ENCODE assay signal across 8 mouse cellular contexts in the genomic region with DNA sequence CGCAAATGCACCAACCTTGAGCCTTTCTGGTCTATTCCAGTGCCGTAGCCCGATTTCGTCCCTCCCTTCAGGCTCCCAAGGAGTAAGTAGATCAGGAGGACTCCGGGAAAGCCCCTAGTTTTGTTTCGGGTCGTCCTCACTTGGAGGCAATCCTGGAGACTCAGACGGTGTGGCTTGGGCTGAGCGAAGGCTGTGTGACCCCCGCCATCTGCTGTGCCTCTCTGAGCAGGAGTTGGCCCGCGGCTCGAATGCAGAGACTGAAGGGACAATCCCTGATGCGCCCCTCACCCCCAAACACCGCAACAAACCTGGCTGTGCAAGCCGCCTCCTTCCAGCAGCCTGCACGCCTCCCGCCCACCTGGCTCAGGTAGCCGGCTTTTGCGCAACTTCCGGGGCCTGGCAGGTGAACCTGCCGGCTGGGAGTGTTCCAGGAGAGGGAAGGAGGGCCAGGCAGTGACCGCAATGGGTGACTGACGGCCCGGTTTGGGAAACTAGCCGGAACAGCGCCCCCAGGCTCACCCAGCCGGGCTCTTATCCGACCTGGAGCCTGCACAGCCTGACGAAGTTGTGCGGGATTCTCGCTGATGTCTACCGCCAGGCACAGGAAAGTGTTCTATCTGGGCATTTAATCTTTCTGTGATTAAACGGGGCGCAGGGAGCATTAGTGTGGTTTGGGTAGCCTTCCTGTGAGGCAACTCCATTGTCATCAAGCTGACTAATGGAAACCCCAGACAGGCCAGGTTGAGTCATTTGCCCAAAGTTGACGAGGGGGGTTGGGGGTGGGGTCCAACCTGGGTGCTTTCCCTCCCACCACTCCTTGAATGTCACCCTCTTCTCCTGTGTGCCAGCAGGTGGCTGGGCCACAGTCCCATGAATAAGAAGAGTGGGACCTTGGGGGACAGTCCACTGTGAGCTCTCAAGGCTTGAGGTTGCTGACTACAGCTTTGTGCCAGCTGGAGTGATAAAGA. TPM values are rescaled to one million over a fixed set of nuclear protein-coding genes. Genes with fewer than 3 reads are reported as not detected.
DNase-seq lines count a peak whose midpoint lies in the region; ATAC-seq and TF ChIP-seq lines count a peak whose summit lies in the region.

No protein-coding gene starts in this region.

- no peaks in the 10 kb centered on the region for H3K9me3 ChIP-seq in heart, embryonic 16.5 days (replicated peaks; ENCODE audit: control insufficient read depth, low read length)
- no peaks in the 10 kb centered on the region for H3K9me3 ChIP-seq in limb, embryonic 10.5 days (replicated peaks)
- no peaks in the 10 kb centered on the region for H3K9me3 ChIP-seq in midbrain, embryonic 12.5 days

- 2% methylated on average over 36 of the region's 36 CpGs for WGBS in bone marrow, adult 2 months
- 14% methylated on average over 36 of the region's 36 CpGs for WGBS in heart, embryonic 16.5 days
- WGBS in limb, embryonic 10.5 days: 13% methylated on average over 36 of the region's 36 CpGs
- 5% methylated on average over 36 of the region's 36 CpGs for WGBS in midbrain, embryonic 12.5 days

- ATAC-seq in heart, embryonic 16.5 days (replicated peaks; ENCODE audit: extremely low read depth, insufficient read depth, low FRiP score): no peak
- ATAC-seq in midbrain, embryonic 12.5 days (ENCODE audit: low FRiP score, low read depth): peak; percentile 11; the same call in 1 of the 2 replicates

- peaks cover 11% of the 10 kb centered on the region for H3K27me3 ChIP-seq in heart, embryonic 16.5 days (ENCODE audit: control insufficient read depth, insufficient read depth, low read length)
- H3K27me3 ChIP-seq in limb, embryonic 10.5 days (ENCODE audit: low read depth, poor library complexity, severe bottlenecking): peaks cover 42% of the 10 kb centered on the region
- H3K27me3 ChIP-seq in midbrain, embryonic 12.5 days: 0 out of 2 replicates have a peak, but pooled peaks cover 10% of the 10 kb centered on the region

- peak; percentile 21; the same call in 1 of the 2 replicates for TF ChIP-seq CTCF in gastrocnemius, adult 2 months (IDR thresholded peaks at IDR 0.05)
- TF ChIP-seq CTCF in bone marrow, adult 2 months (IDR thresholded peaks at IDR 0.05; ENCODE audit: control insufficient read depth, insufficient read depth, low read length): no peak

- peak overlapping the region; percentile 43 for H3K9ac ChIP-seq in heart, embryonic 16.5 days (ENCODE audit: low read length)
- peak overlapping the region; percentile 63 for H3K9ac ChIP-seq in midbrain, embryonic 12.5 days (replicated peaks)

- intact Hi-C loops in gastrocnemius, adult 2 months (cut with DNase I): no loop called here
- intact Hi-C loops in left cerebral cortex, postnatal 25 days (cut with DNase I): no loop called here

- H3K36me3 ChIP-seq in heart, embryonic 16.5 days (ENCODE audit: control insufficient read depth, insufficient read depth): peaks cover 2% of the 10 kb centered on the region; the same call in 1 of the 2 replicates
- peaks cover 44% of the 10 kb centered on the region for H3K36me3 ChIP-seq in limb, embryonic 10.5 days
- H3K36me3 ChIP-seq in midbrain, embryonic 12.5 days: peaks cover 18% of the 10 kb centered on the region

- peak overlapping the region; percentile 67 for H3K27ac ChIP-seq in gastrocnemius, adult 2 months
- peak overlapping the region; percentile 67 for H3K27ac ChIP-seq in bone marrow, adult 2 months (ENCODE audit: control insufficient read depth, insufficient read depth, low read depth, low read length, poor library complexity)
- H3K27ac ChIP-seq in heart, embryonic 16.5 days (ENCODE audit: low read length): no peak overlapping the region; the same call in 1 of the 2 replicates
- peak overlapping the region; percentile 51 for H3K27ac ChIP-seq in limb, embryonic 10.5 days
- peak overlapping the region; percentile 93 for H3K27ac ChIP-seq in midbrain, embryonic 12.5 days (replicated peaks)

- peaks cover 9% of the 10 kb centered on the region; the same call in 1 of the 2 replicates for H3K4me1 ChIP-seq in bone marrow, adult 2 months (ENCODE audit: control insufficient read depth, insufficient read depth, low read length)
- peaks cover 32% of the 10 kb centered on the region for H3K4me1 ChIP-seq in heart, embryonic 16.5 days (ENCODE audit: control insufficient read depth, insufficient read depth, low read length)
- peaks cover 85% of the 10 kb centered on the region for H3K4me1 ChIP-seq in limb, embryonic 10.5 days
- peaks cover 88% of the 10 kb centered on the region for H3K4me1 ChIP-seq in midbrain, embryonic 12.5 days

- 0 out of 2 replicates have a peak, but pooled peaks have one; percentile 13 for TF ChIP-seq POLR2A in bone marrow, adult 2 months (IDR thresholded peaks at IDR 0.05; ENCODE audit: borderline replicate concordance, control insufficient read depth, low read depth, low read length)

- H3K4me2 ChIP-seq in heart, embryonic 16.5 days (ENCODE audit: low read depth, low read length): peak overlapping the region; percentile 62
- H3K4me2 ChIP-seq in midbrain, embryonic 12.5 days (replicated peaks): peak overlapping the region; percentile 66

- DNase-seq in gastrocnemius, adult 2 months: peak; percentile 36
- DNase-seq in gastrocnemius, postnatal 4 days (ENCODE audit: low spot score in 2 of 2): no peak
- peak; percentile 52 for DNase-seq in limb, embryonic 10.5 days (ENCODE audit: low spot score)
- peak; percentile 60 for DNase-seq in urinary bladder, postnatal 25 days (ENCODE audit: low spot score)
- no peak for DNase-seq in left cerebral cortex, postnatal 25 days (ENCODE audit: low spot score in 2 of 2)

- peak overlapping the region; percentile 65 for H3K4me3 ChIP-seq in gastrocnemius, adult 2 months
- peak overlapping the region; percentile 51 for H3K4me3 ChIP-seq in bone marrow, adult 2 months (replicated peaks; ENCODE audit: control insufficient read depth, low read depth, low read length)
- peak overlapping the region; percentile 44 for H3K4me3 ChIP-seq in heart, embryonic 16.5 days (ENCODE audit: low read length)
- peak overlapping the region; percentile 25; the same call in 1 of the 2 replicates for H3K4me3 ChIP-seq in limb, embryonic 10.5 days
- H3K4me3 ChIP-seq in midbrain, embryonic 12.5 days: peak overlapping the region; percentile 42

RNA-seq across cellular contexts. Expression of a gene that starts 6.1 kb away (rescaled TPM):
- 1 to 10 TPM; 1.8 to 2.6 TPM for total RNA-seq in gastrocnemius, adult 2 months (2021)
- total RNA-seq in gastrocnemius, postnatal 4 days (2021): 10 to 100 TPM; 11.1 to 14.3 TPM
- 3.0 and 13.0 TPM in 2 replicates for polyA plus RNA-seq in bone marrow, adult 2 months (2011; ENCODE audit: insufficient read depth, insufficient read length, low replicate concordance, missing spikeins)
- polyA plus RNA-seq in heart, embryonic 16.5 days (2015; fragmentation: Nextera tagmentation; extraction: Ambion mirVana): 10.9 and 12.3 TPM in 2 replicates
- polyA plus RNA-seq in limb, embryonic 10.5 days (2016; fragmentation: Nextera tagmentation; extraction: Ambion mirVana): 35.0 and 37.9 TPM in 2 replicates
- polyA plus RNA-seq in midbrain, embryonic 12.5 days (2016; fragmentation: Nextera tagmentation; extraction: Ambion mirVana): 114 and 120 TPM in 2 replicates
- total RNA-seq in left cerebral cortex, postnatal 25 days (2021): 1 to 10 TPM; 6.6 to 8.4 TPM

RNA-seq across cellular contexts. Expression of a gene that starts 22.4 kb away (rescaled TPM):
- 1 to 10 TPM in 1 of 2 experiments, under 1 TPM in 1; 0.69 to 1.6 TPM for total RNA-seq in gastrocnemius, adult 2 months (2021)
- 1 to 10 TPM; 1.3 to 1.6 TPM for total RNA-seq in gastrocnemius, postnatal 4 days (2021)
- 0.77 and 2.6 TPM in 2 replicates for polyA plus RNA-seq in bone marrow, adult 2 months (2011; ENCODE audit: insufficient read depth, insufficient read length, low replicate concordance, missing spikeins)
- polyA plus RNA-seq in heart, embryonic 16.5 days (2015; fragmentation: Nextera tagmentation; extraction: Ambion mirVana): 1.1 TPM in 2 replicates
- polyA plus RNA-seq in limb, embryonic 10.5 days (2016; fragmentation: Nextera tagmentation; extraction: Ambion mirVana): 0.77 and 1.3 TPM in 2 replicates
- polyA plus RNA-seq in midbrain, embryonic 12.5 days (2016; fragmentation: Nextera tagmentation; extraction: Ambion mirVana): 0.94 and 1.2 TPM in 2 replicates
- total RNA-seq in left cerebral cortex, postnatal 25 days (2021): 1 to 10 TPM; 4.0 to 4.1 TPM

Comparison
In these comparisons a context has a peak if more than half of its experiments do, and no peak if none do; other contexts are left out.
1. DNase-seq: peak in gastrocnemius, adult 2 months (single experiment), limb, embryonic 10.5 days (single experiment) and urinary bladder, postnatal 25 days (single experiment); none in gastrocnemius, postnatal 4 days (0 of 2) and left cerebral cortex, postnatal 25 days (0 of 2).
2. Peak in every context shown above with its lines, with median percentiles within 50 percentile points of each other: H3K4me3 ChIP-seq.